Mouse (Mus musculus) hindbrain, postnatal 0 days (tissue): Measurements from ENCODE around the gene Kcnh5. TPM values are rescaled to one million over a fixed set of nuclear protein-coding genes. Genes with fewer than 3 reads are reported as not detected.

ENCODE experiments used
- ATAC-seq: fragments of 200-750 bp; cut with Nextera tagmentation; 2 replicates; pipeline ENCODE4 v1.8.0; 2017; ENCODE audit warnings: mild to moderate bottlenecking, moderate TSS enrichment, moderate library complexity
- DNase-seq: peaks from one replicate; pipeline ENCODE4 v3.0.0-alpha.2; 2015; ENCODE audit warnings: low spot score
- H3K27ac ChIP-seq: fragments of 300-500 bp; sonication (generic); 2 replicates; pipeline ENCODE4 v1.5.1; 2014; ENCODE audit warnings: mild to moderate bottlenecking
- H3K27me3 ChIP-seq: fragments of 300-500 bp; sonication (generic); 2 replicates; pipeline ENCODE4 v1.6.1; 2014; ENCODE audit warnings: low read length, mixed read lengths; ENCODE audit not compliant: insufficient read depth
- H3K36me3 ChIP-seq: fragments of 300-500 bp; sonication (generic); 2 replicates; pipeline ENCODE4 v1.6.1; 2014; ENCODE audit warnings: low read length, mixed read lengths; ENCODE audit not compliant: insufficient read depth
- H3K4me1 ChIP-seq: fragments of 300-500 bp; sonication (generic); 2 replicates; pipeline ENCODE4 v1.6.1; 2014; ENCODE audit warnings: antibody characterized with exemption, low read length, mixed read lengths; ENCODE audit not compliant: insufficient read depth
- H3K4me2 ChIP-seq: fragments of 300-500 bp; sonication (generic); 2 replicates; pipeline ENCODE4 v1.6.1; 2014; ENCODE audit warnings: low read depth, mild to moderate bottlenecking, low read length, moderate library complexity, mixed read lengths
- H3K4me3 ChIP-seq: fragments of 300-500 bp; sonication (generic); 2 replicates; pipeline ENCODE4 v1.5.1; 2014; ENCODE audit warnings: low read length
- H3K9ac ChIP-seq: fragments of 300-500 bp; sonication (generic); replicated peaks from 2 replicates; pipeline ENCODE4 v1.6.1; 2014; ENCODE audit warnings: mild to moderate bottlenecking, low read length, moderate library complexity, mixed read lengths
- H3K9me3 ChIP-seq: fragments of 300-500 bp; sonication (generic); 2 replicates; pipeline ENCODE4 v1.6.1; 2016; ENCODE audit warnings: low read length, mixed read lengths
- CTCF ChIP-seq: IDR thresholded peaks from 2 replicates; pipeline ENCODE4 v1.5.1; 2016; ENCODE audit warnings: antibody characterized with exemption, control low read depth, low read depth
- WGBS: fragments of 180-500 bp; shearing (Covaris S2); extraction: QIAGEN DNeasy Blood & Tissue Kit; methylation state at CpG from one replicate; pipeline ENCODE4 v1.1.7; 2014; 5-methylcytosine and 5-hydroxymethylcytosine counted together
- polyA plus RNA-seq: library from polyadenylated mRNA; unstranded; fragments of >200 nt; fragmentation: Nextera tagmentation; extraction: Ambion mirVana; gene quantifications from 2 replicates; pipeline ENCODE4 v1.2.1, GENCODE M21; 2015
- total RNA-seq: library from RNA; depleted of rRNA; stranded (reverse); fragments of >200 nt; gene quantifications from 2 replicates; pipeline ENCODE4 v1.2.3, GENCODE M21; 2014

Kcnh5 gene
- total and polyA plus RNA-seq, 2 experiments from 2014 or later, result 3.1 to 7.4 TPM

DNA sequence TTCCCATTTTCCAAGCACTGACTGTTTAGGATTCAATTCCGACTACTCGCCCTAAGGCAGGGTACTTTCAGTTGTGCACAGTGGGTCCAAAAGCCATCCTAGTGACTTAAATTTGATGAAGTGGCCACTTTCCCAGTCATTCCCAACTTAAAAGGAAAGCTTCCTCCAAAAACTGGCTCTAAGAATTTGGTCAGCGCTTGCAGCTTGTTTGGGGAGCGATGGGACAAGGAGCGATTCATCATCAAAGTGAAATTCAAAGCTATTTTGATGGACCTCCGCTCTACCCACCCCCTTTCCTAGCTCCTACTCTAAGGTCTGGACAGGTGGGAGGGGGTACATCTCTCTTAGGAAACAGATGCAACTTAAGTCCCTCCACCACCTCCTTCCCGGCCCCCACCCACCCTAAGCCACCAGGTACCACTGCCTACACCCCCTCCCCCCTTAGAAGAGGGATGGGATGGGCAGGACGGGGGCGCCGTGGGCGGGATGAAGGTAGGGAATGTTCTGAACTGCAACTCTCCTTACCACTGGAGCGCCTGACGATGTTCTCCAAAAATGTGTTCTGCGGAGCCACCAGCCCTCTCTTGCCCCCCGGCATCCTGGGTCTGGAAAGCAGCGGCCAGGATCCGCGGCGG, 1.1 kb downstream of the Kcnh5 start:
- peak; percentile 43 for ATAC-seq
- Histone ChIP-seq H3K9me3 (no peaks in the 10 kb centered on the region), H3K27ac (peak overlapping the region; percentile 69; the same call in 1 of the 2 replicates), H3K9ac (peak overlapping the region; percentile 56), H3K4me2 (peak overlapping the region; percentile 98), H3K4me3 (peak overlapping the region; percentile 66), H3K36me3 (no peaks in the 10 kb centered on the region), H3K4me1 (peaks cover 7% of the 10 kb centered on the region; the same call in 1 of the 2 replicates), H3K27me3 (no peaks in the 10 kb centered on the region)
- DNase-seq, result no peak
- no peak for TF ChIP-seq CTCF
- 4% methylated on average over 18 of the region's 19 CpGs for WGBS

- DNase-seq, result peak; percentile 61
Measured at GRCm38 (mm10) chr12:75170970-75171369, 6.2 kb downstream of the Kcnh5 start.

GRCm38 (mm10) chr12:75153076-75153568, 24.0 kb downstream of the Kcnh5 start:
- Histone ChIP-seq H3K4me1 (no peaks in the 10 kb centered on the region), H3K4me2 (no peak overlapping the region), H3K9ac (no peak overlapping the region), H3K4me3 (no peak overlapping the region), H3K9me3 (no peaks in the 10 kb centered on the region), H3K27ac (no peak overlapping the region), H3K27me3 (no peaks in the 10 kb centered on the region), H3K36me3 (no peaks in the 10 kb centered on the region)
- DNase-seq (no peak), ATAC-seq (no peak)
- 97% methylated on average over 2 of the region's 2 CpGs for WGBS
- TF ChIP-seq CTCF, result no peak

More at GRCm38 (mm10) chr12:75170970-75171369, 6.2 kb downstream of the Kcnh5 start:
- H3K4me2 ChIP-seq, result no peak overlapping the region
- no peak overlapping the region for H3K9ac ChIP-seq
- H3K36me3 ChIP-seq, result no peaks in the 10 kb centered on the region
- H3K27ac ChIP-seq, result no peak overlapping the region
- no peaks in the 10 kb centered on the region for H3K27me3 ChIP-seq
- H3K9me3 ChIP-seq, result no peaks in the 10 kb centered on the region
- no peaks in the 10 kb centered on the region for H3K4me1 ChIP-seq
- WGBS, result 21% methylated on average over 2 of the region's 2 CpGs
- peak; percentile 72 for TF ChIP-seq CTCF
- no peak overlapping the region for H3K4me3 ChIP-seq
- ATAC-seq, result no peak

DNA sequence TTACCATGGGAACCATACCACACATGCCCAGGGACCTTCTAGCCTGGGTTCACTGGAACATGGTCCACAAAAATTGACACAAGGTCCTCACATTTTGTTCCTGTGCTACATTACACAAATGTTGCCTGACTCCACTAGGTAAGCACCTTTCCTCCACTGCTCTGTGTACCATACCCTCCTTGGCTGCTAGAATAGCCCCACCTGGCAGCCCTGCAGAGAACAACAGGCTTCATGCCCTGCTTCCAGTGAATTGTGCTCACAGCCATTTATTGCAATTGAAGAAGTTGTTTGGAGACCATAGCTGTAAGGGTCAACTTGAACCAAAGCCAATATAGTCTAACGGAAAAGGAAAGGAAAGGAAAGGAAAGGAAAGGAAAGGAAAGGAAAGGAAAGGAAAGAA, 37.3 kb downstream of the Kcnh5 start:
- Histone ChIP-seq H3K9me3 (no peaks in the 10 kb centered on the region), H3K4me1 (no peaks in the 10 kb centered on the region), H3K36me3 (no peaks in the 10 kb centered on the region), H3K27me3 (no peaks in the 10 kb centered on the region), H3K4me3 (no peak overlapping the region), H3K27ac (no peak overlapping the region), H3K4me2 (no peak overlapping the region), H3K9ac (no peak overlapping the region)
- no peak for TF ChIP-seq CTCF
- no peak for DNase-seq
- no peak for ATAC-seq
- 77% methylated on average over 1 of the region's 1 CpGs for WGBS

GRCm38 (mm10) chr12:75091921-75092320, 85.2 kb downstream of the Kcnh5 start:
- H3K4me2 ChIP-seq, result no peak overlapping the region
- H3K4me1 ChIP-seq, result no peaks in the 10 kb centered on the region
- H3K4me3 ChIP-seq, result no peak overlapping the region
- H3K27me3 ChIP-seq, result no peaks in the 10 kb centered on the region
- TF ChIP-seq CTCF, result no peak
- ATAC-seq (no peak), DNase-seq (peak; percentile 36)
- 61% methylated on average over 5 of the region's 5 CpGs for WGBS
- H3K9ac ChIP-seq, result no peak overlapping the region
- no peaks in the 10 kb centered on the region for H3K36me3 ChIP-seq
- no peak overlapping the region for H3K27ac ChIP-seq
- no peaks in the 10 kb centered on the region for H3K9me3 ChIP-seq

DNA sequence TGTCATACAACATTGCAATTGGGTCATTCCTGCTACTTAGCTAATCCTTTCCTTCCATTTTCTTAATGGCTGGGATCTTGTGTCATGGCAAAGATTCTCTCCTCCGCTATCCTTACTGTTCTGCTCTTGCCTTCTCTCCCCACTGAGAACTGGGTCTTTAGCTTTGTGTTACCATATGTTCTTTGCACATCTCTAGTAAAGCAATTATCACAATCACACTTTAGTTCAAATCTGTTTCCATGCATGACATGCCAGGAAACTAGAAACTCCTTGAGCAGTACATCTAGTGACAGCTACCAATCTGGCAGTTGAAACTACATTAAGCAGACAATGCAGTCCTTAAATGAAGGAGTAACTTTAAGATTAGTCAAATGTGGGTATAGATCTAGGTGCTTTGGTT, 86.2 kb downstream of the Kcnh5 start:
- no peak overlapping the region for H3K9ac ChIP-seq
- no peaks in the 10 kb centered on the region for H3K36me3 ChIP-seq
- no peaks in the 10 kb centered on the region for H3K27me3 ChIP-seq
- H3K27ac ChIP-seq, result no peak overlapping the region
- H3K4me1 ChIP-seq, result no peaks in the 10 kb centered on the region
- H3K9me3 ChIP-seq, result no peaks in the 10 kb centered on the region
- no peak for DNase-seq
- ATAC-seq, result no peak
- TF ChIP-seq CTCF, result no peak
- WGBS, result 90% methylated on average over 1 of the region's 1 CpGs
- no peak overlapping the region for H3K4me2 ChIP-seq
- no peak overlapping the region for H3K4me3 ChIP-seq

- Histone ChIP-seq H3K9me3 (no peaks in the 10 kb centered on the region), H3K4me3 (no peak overlapping the region), H3K9ac (no peak overlapping the region), H3K4me1 (no peaks in the 10 kb centered on the region), H3K4me2 (no peak overlapping the region), H3K36me3 (no peaks in the 10 kb centered on the region), H3K27me3 (no peaks in the 10 kb centered on the region), H3K27ac (no peak overlapping the region)
- ATAC-seq (no peak), DNase-seq (no peak)
- 63% methylated on average over 5 of the region's 5 CpGs for WGBS
- no peak for TF ChIP-seq CTCF
Measured at GRCm38 (mm10) chr12:75077175-75077574, 100.0 kb downstream of the Kcnh5 start.
